Mouse (Mus musculus) stomach, postnatal 0 days (tissue): ENCODE results near the gene P3h4.

Experiments
- CTCF ChIP-seq: IDR thresholded peaks from 2 replicates; pipeline ENCODE4 v1.5.1; 2016; ENCODE audit warnings: antibody characterized with exemption, low read depth, mild to moderate bottlenecking, moderate library complexity
- EP300 ChIP-seq: optimal IDR thresholded peaks from 2 replicates; pipeline ENCODE3; 2016; ENCODE audit warnings: antibody characterized with exemption

DNA sequence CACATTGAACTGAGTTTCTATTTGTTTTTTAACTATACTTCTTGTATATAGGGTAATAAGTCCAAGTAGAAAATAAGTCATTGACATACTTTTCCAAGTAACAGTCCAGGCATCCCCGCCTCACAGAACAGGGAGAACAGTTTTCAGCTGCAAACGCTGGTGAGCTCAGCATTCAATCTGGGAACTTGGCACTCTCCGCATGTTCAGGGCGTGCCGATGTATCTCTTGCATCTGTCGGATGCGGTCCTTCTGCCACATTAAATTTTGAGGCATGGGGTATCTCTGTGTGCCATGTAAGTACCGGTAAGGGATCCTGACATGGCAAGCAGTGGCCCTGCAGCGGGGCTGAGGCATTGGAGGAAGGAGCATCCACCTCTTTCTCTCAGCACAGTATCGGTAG, 48.1 kb upstream of the P3h4 start:
- TF ChIP-seq CTCF = no peak
- no peak for TF ChIP-seq EP300
